Mouse (Mus musculus) stomach, postnatal 0 days (tissue): ENCODE results near the gene Cmtm5.

Experiments used
- CTCF ChIP-seq: IDR thresholded peaks from 2 replicates; pipeline ENCODE4 v1.5.1; 2016; ENCODE audit warnings: antibody characterized with exemption, low read depth, mild to moderate bottlenecking, moderate library complexity
- EP300 ChIP-seq: optimal IDR thresholded peaks from 2 replicates; pipeline ENCODE3; 2016; ENCODE audit warnings: antibody characterized with exemption

- TF ChIP-seq CTCF (no peak), EP300 (no peak)
Observed at GRCm38 (mm10) chr14:54960769-54961168, 24.7 kb downstream of the Cmtm5 start.
